Mouse (Mus musculus) ES-Bruce4 (cell line): ENCODE data around the gene Dpep1. TPM values are rescaled to one million over a fixed set of nuclear protein-coding genes. Genes with fewer than 3 reads are reported as not detected.

ENCODE experiments used
- H3K27ac ChIP-seq: 2 replicates; pipeline ENCODE4 v1.5.1; 2012; ENCODE audit warnings: low read length, inconsistent platforms; ENCODE audit not compliant: insufficient read depth
- H3K27me3 ChIP-seq: 2 replicates; pipeline ENCODE4 v1.6.1; 2012; ENCODE audit warnings: mild to moderate bottlenecking, low read length, inconsistent platforms; ENCODE audit not compliant: control insufficient read depth, poor library complexity, insufficient read depth, severe bottlenecking
- H3K36me3 ChIP-seq: 2 replicates; pipeline ENCODE4 v1.6.1; 2012; ENCODE audit warnings: inconsistent platforms, mild to moderate bottlenecking, low read length, moderate library complexity; ENCODE audit not compliant: control insufficient read depth, poor library complexity, insufficient read depth, severe bottlenecking
- H3K4me1 ChIP-seq: one replicate; pipeline ENCODE4 v1.8.1; 2011; ENCODE audit warnings: low read length; ENCODE audit not compliant: control insufficient read depth, insufficient read depth
- H3K4me3 ChIP-seq: 2 replicates; pipeline ENCODE4 v1.5.1; 2011; ENCODE audit warnings: low read depth, mild to moderate bottlenecking, low read length
- H3K9ac ChIP-seq: 2 replicates; pipeline ENCODE4 v1.6.1; 2012; ENCODE audit warnings: low read depth, mild to moderate bottlenecking, inconsistent platforms; ENCODE audit not compliant: poor library complexity, severe bottlenecking
- H3K9me3 ChIP-seq: replicated peaks from 2 replicates; pipeline ENCODE4 v1.6.1; 2012; ENCODE audit warnings: mild to moderate bottlenecking, low read length, inconsistent platforms; ENCODE audit not compliant: control insufficient read depth, poor library complexity, insufficient read depth, severe bottlenecking
- CTCF ChIP-seq: IDR thresholded peaks from one replicate; pipeline ENCODE4 v1.8.1; 2011; ENCODE audit warnings: low read depth, low read length
- EP300 ChIP-seq: IDR thresholded peaks from 2 replicates; pipeline ENCODE4 v1.6.1; 2011; ENCODE audit warnings: low read depth, low read length; ENCODE audit not compliant: insufficient read depth
- POLR2A ChIP-seq: IDR thresholded peaks from one replicate; pipeline ENCODE4 v1.8.1; 2011; ENCODE audit warnings: low read length; ENCODE audit not compliant: insufficient read depth
- polyA plus RNA-seq: library from polyadenylated mRNA; stranded (reverse); fragments of >200 nt; gene quantifications from 2 replicates; pipeline ENCODE4 v1.2.4, GENCODE M21; 2011; ENCODE audit warnings: low read depth; ENCODE audit not compliant: missing spikeins, insufficient read depth, insufficient read length

Gene Dpep1
- polyA plus RNA-seq, 1 experiment, result not detected

- H3K27ac ChIP-seq, result no peak overlapping the region
- H3K27me3 ChIP-seq, result no peaks in the 10 kb centered on the region
- H3K4me1 ChIP-seq, result no peaks in the 10 kb centered on the region
- H3K4me3 ChIP-seq, result no peak overlapping the region
- TF ChIP-seq CTCF, result no peak
- TF ChIP-seq POLR2A, result no peak
- no peak for TF ChIP-seq EP300
- H3K36me3 ChIP-seq, result no peaks in the 10 kb centered on the region
- H3K9me3 ChIP-seq, result no peaks in the 10 kb centered on the region
- H3K9ac ChIP-seq, result no peak overlapping the region
Measured at GRCm38 (mm10) chr8:123250940-123251339, 64.9 kb downstream of the Dpep1 start.

Other genes with a start within 250 kb of the Dpep1 start
- 146 and 148 TPM in 2 replicates for gene Ankrd11, start 144.0 kb upstream of the Dpep1 start, polyA plus RNA-seq
- 79.3 and 99.6 TPM in 2 replicates for gene Spg7, start 123.3 kb upstream of the Dpep1 start, polyA plus RNA-seq
- 2,572 and 2,592 TPM in 2 replicates for gene Rpl13, start 83.9 kb upstream of the Dpep1 start, polyA plus RNA-seq
- 2.9 and 3.2 TPM in 2 replicates for gene Cpne7, start 68.9 kb upstream of the Dpep1 start, polyA plus RNA-seq
- gene Sult5a1, start 27.9 kb upstream of the Dpep1 start, polyA plus RNA-seq, result 2.2 and 2.9 TPM in 2 replicates
- gene Chmp1a, start 26.5 kb downstream of the Dpep1 start, polyA plus RNA-seq, result 64.1 and 66.0 TPM in 2 replicates
- gene Spata33, start 26.6 kb downstream of the Dpep1 start, polyA plus RNA-seq, result 1.8 TPM in 2 replicates
- gene Cdk10, start 38.6 kb downstream of the Dpep1 start, polyA plus RNA-seq, result 34.3 and 35.7 TPM in 2 replicates
- 0.25 and 0.64 TPM in 2 replicates for gene Spata2l, start 50.0 kb downstream of the Dpep1 start, polyA plus RNA-seq
- gene Zfp276, start 68.0 kb downstream of the Dpep1 start, polyA plus RNA-seq, result 7.4 and 8.0 TPM in 2 replicates
- 4.7 and 8.9 TPM in 2 replicates for gene Vps9d1, start 68.1 kb downstream of the Dpep1 start, polyA plus RNA-seq
- 56.4 and 58.9 TPM in 2 replicates for gene Fanca, start 132.3 kb downstream of the Dpep1 start, polyA plus RNA-seq
- gene Spire2, start 146.5 kb downstream of the Dpep1 start, polyA plus RNA-seq, result 4.2 and 5.0 TPM in 2 replicates
- gene Tcf25, start 187.5 kb downstream of the Dpep1 start, polyA plus RNA-seq, result 239 TPM in 2 replicates
- not detected in 2 replicates for gene Mc1r, start 220.9 kb downstream of the Dpep1 start, polyA plus RNA-seq
- 19.6 and 20.1 TPM in 2 replicates for gene Tubb3, start 225.2 kb downstream of the Dpep1 start, polyA plus RNA-seq
- 76.6 and 81.6 TPM in 2 replicates for gene Def8, start 237.3 kb downstream of the Dpep1 start, polyA plus RNA-seq